13 mouse cellular contexts compared by ENCODE assay signal in the genomic region with DNA sequence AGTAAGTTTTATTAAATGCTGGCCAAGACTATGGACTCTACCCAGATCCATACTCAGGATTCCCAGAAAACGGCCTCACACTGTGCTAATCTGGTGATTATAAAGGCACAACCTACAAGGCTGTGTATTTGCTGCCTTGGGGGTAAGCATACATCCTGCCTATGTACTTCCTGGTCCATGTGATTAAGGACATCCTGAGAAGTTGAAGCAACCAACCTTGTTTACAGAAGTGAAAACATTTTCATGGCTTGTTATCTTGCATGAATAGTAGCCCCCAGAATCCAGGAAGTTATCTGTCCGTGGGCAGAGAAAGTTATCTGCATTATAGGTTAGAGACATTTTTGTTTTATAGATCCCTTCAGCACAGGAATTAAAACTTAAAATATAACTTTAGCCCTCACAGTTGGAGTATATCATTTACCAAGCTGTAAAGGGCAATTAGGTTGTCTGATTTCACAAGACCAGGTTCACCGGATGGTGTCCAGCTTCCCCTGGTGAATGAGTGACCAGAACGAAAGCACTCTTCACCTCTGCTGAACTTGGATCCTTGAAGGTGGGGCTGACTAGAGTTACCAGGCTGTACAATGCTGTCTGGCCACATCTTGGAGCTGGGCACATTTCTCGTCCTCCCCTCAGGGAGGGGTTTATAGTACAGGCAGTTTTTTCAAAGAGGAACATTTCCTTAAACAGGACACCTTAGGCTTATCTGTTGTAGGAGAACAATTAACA.
DNase-seq lines count a peak whose midpoint lies in the region; ATAC-seq and TF ChIP-seq lines count a peak whose summit lies in the region.
"Had no signal": no experiment of that assay in that cellular context is flagged by ENCODE, and none has a peak within 500 bp of the region (broad histone marks: within the 10 kb centered on the region; RNA-seq: fewer than 3 reads in every experiment).

No protein-coding gene starts in this region.

- no peaks in the 10 kb centered on the region for H3K27me3 ChIP-seq in intestine, embryonic 15.5 days (replicated peaks)
- no peaks in the 10 kb centered on the region for H3K27me3 ChIP-seq in liver, adult 2 months (ENCODE audit: control insufficient read depth, insufficient read depth, low read length)
- H3K27me3 ChIP-seq in splenic B cell, adult 2 months (ENCODE audit: control insufficient read depth, insufficient read depth, low read length, poor library complexity, severe bottlenecking): no peaks in the 10 kb centered on the region
- H3K27me3 ChIP-seq: hindbrain, embryonic 12.5 days; lung, embryonic 15.5 days; neural tube, embryonic 15.5 days had no signal

- H3K4me1 ChIP-seq in intestine, embryonic 15.5 days (replicated peaks): no peaks in the 10 kb centered on the region; the same call in 1 of the 2 replicates
- H3K4me1 ChIP-seq in liver, adult 2 months (ENCODE audit: control insufficient read depth, insufficient read depth, low read length): peaks cover 24% of the 10 kb centered on the region
- H3K4me1 ChIP-seq: hindbrain, embryonic 12.5 days; lung, embryonic 15.5 days; neural tube, embryonic 15.5 days had no signal

- H3K79me2 ChIP-seq in liver, adult 2 months (ENCODE audit: control insufficient read depth, insufficient read depth, low read length): no peaks in the 10 kb centered on the region

- no peak for TF ChIP-seq POLR2A in liver, adult 2 months (IDR thresholded peaks at IDR 0.05; ENCODE audit: extremely low read depth, insufficient read depth, low read length)

- peak overlapping the region; percentile 92 for H3K27ac ChIP-seq in gastrocnemius, adult 2 months
- peak overlapping the region; percentile 5; the same call in 1 of the 2 replicates for H3K27ac ChIP-seq in intestine, embryonic 15.5 days
- peak overlapping the region; percentile 94 for H3K27ac ChIP-seq in liver, adult 2 months (replicated peaks; ENCODE audit: insufficient read depth, low read depth, low read length)
- no peak overlapping the region for H3K27ac ChIP-seq in layer of hippocampus, adult 2 months
- H3K27ac ChIP-seq: hindbrain, embryonic 12.5 days; lung, embryonic 15.5 days; neural tube, embryonic 15.5 days had no signal

- no peak overlapping the region for H3K4me2 ChIP-seq in intestine, embryonic 15.5 days (replicated peaks)
- H3K4me2 ChIP-seq: hindbrain, embryonic 12.5 days; lung, embryonic 15.5 days; neural tube, embryonic 15.5 days had no signal

- WGBS in intestine, embryonic 15.5 days: 56% methylated on average over 5 of the region's 5 CpGs
- WGBS in liver, adult 2 months: 20% methylated on average over 5 of the region's 5 CpGs

- TF ChIP-seq CTCF in gastrocnemius, adult 2 months (IDR thresholded peaks at IDR 0.05): no peak
- no peak for TF ChIP-seq CTCF in liver, adult 2 months (IDR thresholded peaks at IDR 0.05; ENCODE audit: low read depth, low read length)
- no peak for TF ChIP-seq CTCF in layer of hippocampus, adult 2 months (conservative IDR thresholded peaks at IDR 0.05)

- H3K9ac ChIP-seq in intestine, embryonic 15.5 days: no peak overlapping the region
- H3K9ac ChIP-seq in liver, adult 2 months (ENCODE audit: low read depth, low read length): no peak overlapping the region; the same call in 1 of the 2 replicates
- H3K9ac ChIP-seq: hindbrain, embryonic 12.5 days; lung, embryonic 15.5 days; neural tube, embryonic 15.5 days had no signal

- ATAC-seq in intestine, embryonic 15.5 days: peak; percentile 90

- intact Hi-C loops in gastrocnemius, adult 2 months (cut with DNase I): loop anchor here (2.0 to 10.0 kb wide), 2 partner anchors 50 to 158 kb away; no protein-coding TSS in a partner anchor

- DNase-seq in gastrocnemius, adult 2 months: peak; percentile 80
- no peak for DNase-seq in gastrocnemius, postnatal 10 days
- peak; percentile 98 for DNase-seq in liver, adult 2 months (ENCODE audit: extremely low read depth, low read depth, low spot score)
- peak; percentile 64 for DNase-seq in splenic B cell, adult 2 months (ENCODE audit: low read depth, low spot score)
- no peak for DNase-seq in layer of hippocampus, adult 2 months (ENCODE audit: low spot score in 2 of 2)
- no peak for DNase-seq in thymus, adult 18-20 months
- DNase-seq in heart, postnatal 4 days: no peak
- DNase-seq: cerebellum, postnatal 25 days; thymus, postnatal 25 days had no signal

- no peaks in the 10 kb centered on the region for H3K36me3 ChIP-seq in intestine, embryonic 15.5 days
- no peaks in the 10 kb centered on the region for H3K36me3 ChIP-seq in liver, adult 2 months (ENCODE audit: control insufficient read depth, insufficient read depth, low read length)
- H3K36me3 ChIP-seq in splenic B cell, adult 2 months (ENCODE audit: control insufficient read depth, insufficient read depth, low read length, poor library complexity, severe bottlenecking): no peaks in the 10 kb centered on the region
- H3K36me3 ChIP-seq: hindbrain, embryonic 12.5 days; lung, embryonic 15.5 days; neural tube, embryonic 15.5 days had no signal

- no peak overlapping the region for H3K4me3 ChIP-seq in gastrocnemius, adult 2 months
- H3K4me3 ChIP-seq in intestine, embryonic 15.5 days (replicated peaks): no peak overlapping the region
- no peak overlapping the region for H3K4me3 ChIP-seq in liver, adult 2 months (ENCODE audit: insufficient read depth, low read depth, low read length)
- H3K4me3 ChIP-seq in layer of hippocampus, adult 2 months: no peak overlapping the region
- H3K4me3 ChIP-seq: hindbrain, embryonic 12.5 days; lung, embryonic 15.5 days; neural tube, embryonic 15.5 days had no signal

- no peaks in the 10 kb centered on the region for H3K9me3 ChIP-seq in intestine, embryonic 15.5 days
- H3K9me3 ChIP-seq: hindbrain, embryonic 12.5 days; lung, embryonic 15.5 days; neural tube, embryonic 15.5 days had no signal

Comparison
In these comparisons a context has a peak if more than half of its experiments do, and no peak if none do; other contexts are left out.
1. DNase-seq: peak in gastrocnemius, adult 2 months (single experiment), liver, adult 2 months (single experiment) and splenic B cell, adult 2 months (single experiment); none in gastrocnemius, postnatal 10 days (single experiment), layer of hippocampus, adult 2 months (0 of 2), thymus, adult 18-20 months (0 of 2) and heart, postnatal 4 days (single experiment).